Mouse (Mus musculus) E14TG2a.4 (cell line): ENCODE results near the gene Tmem115.

Source experiments
- H3K27me3 ChIP-seq: 2 replicates; pipeline ENCODE4 v1.6.1; 2014; ENCODE audit warnings: low read length, control low read depth; ENCODE audit not compliant: insufficient read depth
- H3K36me3 ChIP-seq: 2 replicates; pipeline ENCODE4 v1.6.1; 2014; ENCODE audit warnings: low read length, control low read depth; ENCODE audit not compliant: insufficient read depth
- H3K4me1 ChIP-seq: replicated peaks from 2 replicates; pipeline ENCODE4 v1.6.1; 2014; ENCODE audit warnings: low read depth, low read length, control low read depth
- H3K4me3 ChIP-seq: replicated peaks from 2 replicates; pipeline ENCODE4 v1.5.1; 2014; ENCODE audit warnings: mild to moderate bottlenecking, low read length
- H3K9me3 ChIP-seq: 2 replicates; pipeline ENCODE4 v1.6.1; 2014; ENCODE audit warnings: low read length, control low read depth
- CTCF ChIP-seq: conservative IDR thresholded peaks from 2 replicates; pipeline ENCODE4 v1.5.1; 2014; ENCODE audit warnings: low read length
- NANOG ChIP-seq: IDR thresholded peaks from 2 replicates; pipeline ENCODE4 v1.6.1; 2014; ENCODE audit warnings: borderline replicate concordance, low read length, mixed read lengths
- POU5F1 ChIP-seq: IDR thresholded peaks from 2 replicates; pipeline ENCODE4 v1.6.1; 2014; ENCODE audit warnings: low read length, borderline replicate concordance

The Tmem115 gene

DNA sequence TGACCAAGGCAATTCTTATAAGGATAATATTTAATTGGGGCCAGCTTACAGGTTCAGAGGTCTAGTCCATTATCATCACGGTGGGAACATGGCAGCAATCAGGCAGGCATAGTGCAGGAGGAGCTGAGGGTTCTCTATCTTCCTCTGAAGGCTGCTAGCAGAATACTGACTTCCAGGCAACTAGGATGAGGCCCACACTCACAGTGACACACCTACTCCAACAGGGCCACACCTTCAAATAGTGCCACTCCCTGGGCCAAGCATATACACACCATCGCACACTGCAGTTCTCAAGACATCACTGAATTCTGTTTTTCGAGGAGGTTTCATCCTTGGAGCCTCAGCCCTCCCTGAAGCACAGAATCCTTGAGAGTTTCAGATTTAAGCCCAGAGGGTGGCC is 37.4 kb upstream of the Tmem115 start:
- Histone ChIP-seq H3K27me3 (peaks cover 24% of the 10 kb centered on the region), H3K4me3 (no peak overlapping the region), H3K9me3 (peaks cover 5% of the 10 kb centered on the region; the same call in 1 of the 2 replicates), H3K36me3 (no peaks in the 10 kb centered on the region), H3K4me1 (peaks cover 4% of the 10 kb centered on the region; the same call in 1 of the 2 replicates)
- TF ChIP-seq NANOG (no peak), POU5F1 (no peak), CTCF (no peak)

DNA sequence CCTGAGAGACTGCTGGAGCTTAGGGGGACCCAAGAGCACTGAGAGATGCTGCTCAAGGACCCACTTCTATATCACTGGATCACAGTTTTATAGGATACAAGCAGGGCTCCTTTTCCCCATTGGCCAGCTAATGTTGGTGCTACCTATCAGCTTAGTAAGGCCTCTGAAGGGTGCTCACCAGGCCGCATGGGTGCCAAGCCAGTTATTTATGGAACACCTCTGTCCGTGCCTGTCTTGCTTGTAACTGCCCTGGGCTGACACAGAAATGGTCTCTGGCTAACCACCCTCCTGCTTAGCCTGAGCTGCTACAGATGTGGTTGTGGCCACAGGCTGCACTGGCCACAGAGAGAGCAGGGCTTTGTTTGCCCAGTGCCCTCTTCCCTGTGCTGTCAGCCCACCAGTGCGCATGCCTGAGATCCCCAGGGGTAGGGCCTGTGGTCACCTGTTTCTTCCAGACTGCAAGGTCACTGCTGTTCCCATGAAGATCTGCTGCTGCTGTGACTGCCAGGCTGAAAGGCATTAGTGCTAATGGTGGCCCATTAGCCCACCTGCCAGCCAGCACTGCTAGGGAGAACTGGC is 32.9 kb upstream of the Tmem115 start:
- H3K4me3 ChIP-seq: no peak overlapping the region
- peaks cover 6% of the 10 kb centered on the region; the same call in 1 of the 2 replicates for H3K27me3 ChIP-seq
- H3K4me1 ChIP-seq: peaks cover 20% of the 10 kb centered on the region
- peaks cover 5% of the 10 kb centered on the region; the same call in 1 of the 2 replicates for H3K9me3 ChIP-seq
- TF ChIP-seq NANOG (no peak), CTCF (no peak), POU5F1 (no peak)
- no peaks in the 10 kb centered on the region for H3K36me3 ChIP-seq

DNA sequence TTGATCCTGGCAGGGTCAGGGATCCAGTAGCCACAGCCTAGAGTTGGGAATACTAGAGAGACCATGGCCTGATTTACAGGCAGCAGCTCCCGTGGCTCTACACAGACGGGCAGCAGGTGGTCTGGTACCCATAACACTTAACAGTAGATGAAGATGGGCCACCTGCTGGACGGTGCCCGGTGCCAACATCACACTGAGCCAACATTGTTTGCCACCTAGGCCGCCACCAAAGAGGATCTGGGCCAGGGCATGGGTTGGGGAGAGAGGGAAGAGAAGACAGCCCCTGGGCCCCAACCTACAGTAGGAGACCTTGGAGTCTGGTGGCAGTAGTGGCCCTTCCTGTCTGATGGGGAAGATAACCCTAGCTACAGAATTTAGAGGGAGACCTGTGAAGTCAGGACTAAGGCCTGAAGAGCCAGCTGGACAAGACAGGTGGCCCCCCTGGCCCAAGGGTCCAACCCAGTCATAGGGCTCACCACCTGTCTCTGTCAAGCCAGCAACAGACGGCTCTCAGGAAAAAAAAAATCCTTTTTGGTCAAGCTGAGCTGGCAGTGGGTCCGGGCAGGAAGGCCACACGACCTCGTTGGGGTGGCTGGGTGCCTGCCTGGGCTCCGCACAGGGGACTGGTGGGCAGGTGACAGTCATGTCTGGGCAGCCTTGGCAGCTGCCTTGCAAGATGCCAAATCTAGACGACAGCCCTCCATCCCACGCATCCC is 31.5 kb upstream of the Tmem115 start:
- peaks cover 6% of the 10 kb centered on the region; the same call in 1 of the 2 replicates for H3K27me3 ChIP-seq
- H3K36me3 ChIP-seq: no peaks in the 10 kb centered on the region
- TF ChIP-seq NANOG (no peak), CTCF (no peak), POU5F1 (no peak)
- peaks cover 5% of the 10 kb centered on the region; the same call in 1 of the 2 replicates for H3K9me3 ChIP-seq
- H3K4me3 ChIP-seq: no peak overlapping the region
- peaks cover 26% of the 10 kb centered on the region for H3K4me1 ChIP-seq

DNA sequence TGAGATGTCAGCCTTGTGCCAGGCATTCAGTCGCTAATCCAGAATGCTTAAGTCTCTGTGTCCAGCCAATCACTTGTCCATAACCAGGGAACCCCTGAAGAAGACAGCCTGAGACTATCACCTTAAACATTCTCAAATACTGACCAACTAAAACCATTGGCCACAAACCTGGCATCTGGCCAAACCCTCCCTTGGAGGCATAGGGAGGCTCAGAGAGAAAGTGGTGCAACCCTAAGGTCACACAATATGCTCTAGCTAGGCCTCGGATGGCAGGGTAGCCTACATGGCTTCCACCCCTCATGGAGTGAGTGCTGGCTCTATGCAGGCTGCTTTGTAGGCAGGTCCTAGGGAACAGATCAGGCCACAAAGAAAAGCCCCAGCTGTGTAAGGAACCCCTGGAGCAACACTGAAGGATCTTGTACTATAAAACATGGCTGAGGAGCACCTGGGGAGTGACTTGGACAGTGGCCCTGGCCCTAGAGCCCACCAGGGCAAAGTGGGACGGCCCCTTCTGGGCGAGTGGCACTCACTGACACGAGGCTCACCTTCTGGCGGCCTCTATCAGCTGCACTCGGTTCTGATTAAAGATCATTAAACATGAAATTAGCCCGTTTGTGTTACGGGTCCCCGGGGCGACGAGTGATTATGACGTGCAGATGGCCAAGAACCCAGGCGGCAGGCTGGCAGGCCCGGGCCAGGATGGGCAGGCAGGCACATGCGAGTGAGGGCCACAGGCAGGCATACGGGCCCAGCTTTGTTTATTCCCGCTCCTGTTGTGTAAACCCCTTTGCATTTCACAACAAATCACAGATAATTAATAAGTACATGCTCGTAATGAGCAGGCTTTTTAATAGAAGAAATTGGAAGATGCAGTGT is 28.8 kb upstream of the Tmem115 start:
- no peaks in the 10 kb centered on the region for H3K36me3 ChIP-seq
- peak overlapping the region; percentile 70 for H3K4me3 ChIP-seq
- TF ChIP-seq POU5F1 (no peak), NANOG (no peak), CTCF (no peak)
- no peaks in the 10 kb centered on the region; the same call in 1 of the 2 replicates for H3K27me3 ChIP-seq
- peaks cover 43% of the 10 kb centered on the region for H3K4me1 ChIP-seq
- H3K9me3 ChIP-seq: no peaks in the 10 kb centered on the region

DNA sequence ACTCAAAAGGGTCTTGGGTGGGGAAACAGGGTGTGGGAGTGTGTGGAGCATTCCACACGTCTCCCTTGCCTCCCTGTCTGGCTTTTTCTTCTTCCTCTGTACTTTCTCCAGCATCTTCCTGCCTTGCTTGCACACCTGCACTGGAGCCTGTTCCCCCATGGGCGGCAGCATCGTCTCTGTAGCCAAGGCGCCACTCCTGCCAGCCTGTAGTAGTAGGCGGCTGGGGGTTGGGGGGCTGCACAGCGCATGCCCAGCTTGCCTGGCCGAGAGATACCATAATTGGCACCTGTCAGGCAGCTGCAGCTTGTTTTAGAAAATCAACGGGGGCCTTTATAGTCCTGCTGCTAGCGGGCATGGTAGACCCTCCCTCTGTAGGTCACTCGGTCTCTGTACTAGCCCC is 25.5 kb upstream of the Tmem115 start:
- Histone ChIP-seq H3K4me3 (no peak overlapping the region), H3K27me3 (peaks cover 1% of the 10 kb centered on the region; the same call in 1 of the 2 replicates), H3K36me3 (no peaks in the 10 kb centered on the region), H3K9me3 (no peaks in the 10 kb centered on the region), H3K4me1 (peaks cover 57% of the 10 kb centered on the region)
- TF ChIP-seq POU5F1: no peak
- no peak for TF ChIP-seq NANOG
- no peak for TF ChIP-seq CTCF

GRCm38 (mm10) chr9:107510384-107511100 is 23.2 kb upstream of the Tmem115 start:
- no peaks in the 10 kb centered on the region for H3K9me3 ChIP-seq

DNA sequence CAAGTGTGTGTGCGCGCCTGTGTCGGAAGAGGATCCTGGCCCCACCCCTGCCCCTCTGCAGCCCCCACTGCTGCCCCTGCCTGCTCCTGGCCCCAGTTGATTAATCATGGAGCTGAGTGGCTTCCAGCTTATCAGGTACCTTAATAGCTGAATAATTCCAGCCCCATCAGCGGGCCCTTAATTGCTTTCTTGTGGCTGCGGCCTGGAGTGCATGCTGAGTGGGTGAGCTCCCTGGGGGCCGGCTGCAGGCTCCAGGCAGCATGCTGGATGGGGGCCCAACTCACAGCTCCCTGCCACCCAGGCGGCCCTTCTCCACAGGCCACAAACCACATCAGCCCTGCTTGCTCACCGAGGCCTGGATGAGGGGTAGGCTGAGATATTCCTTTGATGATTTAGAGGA is 22.3 kb upstream of the Tmem115 start:
- H3K4me1 ChIP-seq: peaks cover 47% of the 10 kb centered on the region
- H3K9me3 ChIP-seq: no peaks in the 10 kb centered on the region
- no peaks in the 10 kb centered on the region for H3K36me3 ChIP-seq
- H3K27me3 ChIP-seq: peaks cover 5% of the 10 kb centered on the region; the same call in 1 of the 2 replicates
- TF ChIP-seq NANOG (no peak), POU5F1 (no peak), CTCF (no peak)
- no peak overlapping the region for H3K4me3 ChIP-seq

More at GRCm38 (mm10) chr9:107510384-107511100, 23.2 kb upstream of the Tmem115 start:
- Histone ChIP-seq H3K4me3 (no peak overlapping the region), H3K27me3 (peaks cover 5% of the 10 kb centered on the region; the same call in 1 of the 2 replicates), H3K4me1 (peaks cover 44% of the 10 kb centered on the region), H3K36me3 (no peaks in the 10 kb centered on the region)
- TF ChIP-seq NANOG (no peak), POU5F1 (no peak), CTCF (no peak)

- Histone ChIP-seq H3K36me3 (no peaks in the 10 kb centered on the region), H3K4me1 (peaks cover 49% of the 10 kb centered on the region), H3K27me3 (peaks cover 5% of the 10 kb centered on the region), H3K4me3 (no peak overlapping the region), H3K9me3 (no peaks in the 10 kb centered on the region)
- TF ChIP-seq POU5F1 (no peak), CTCF (no peak), NANOG (no peak)
Observed at GRCm38 (mm10) chr9:107512326-107512725, 21.4 kb upstream of the Tmem115 start.
